ENCODE assay signal across 9 mouse cellular contexts in genomic region chr2:162998528-162999230, GRCm38 (mm10). TPM values are rescaled to one million over a fixed set of nuclear protein-coding genes. Genes with fewer than 3 reads are reported as not detected.
DNase-seq lines count a peak whose midpoint lies in the region; ATAC-seq and TF ChIP-seq lines count a peak whose summit lies in the region.
"Had no signal": no experiment of that assay in that cellular context is flagged by ENCODE, and none has a peak within 500 bp of the region (broad histone marks: within the 10 kb centered on the region; RNA-seq: fewer than 3 reads in every experiment).

No protein-coding gene starts in this region.

- H3K9me3 ChIP-seq in embryonic facial prominence, embryonic 10.5 days = no peaks in the 10 kb centered on the region
- H3K9me3 ChIP-seq in heart, embryonic 11.5 days (replicated peaks; ENCODE audit: control insufficient read depth, low read length) = no peaks in the 10 kb centered on the region
- H3K9me3 ChIP-seq in kidney, embryonic 14.5 days (ENCODE audit: control insufficient read depth, low read length) = no peaks in the 10 kb centered on the region
- no peaks in the 10 kb centered on the region for H3K9me3 ChIP-seq in liver, embryonic 12.5 days (replicated peaks)
- H3K9me3 ChIP-seq in stomach, postnatal 0 days (ENCODE audit: control insufficient read depth, low read length) = no peaks in the 10 kb centered on the region

- no peak for TF ChIP-seq EP300 in stomach, postnatal 0 days (optimal IDR thresholded peaks at IDR 0.05)

- peak; percentile 57 for ATAC-seq in heart, embryonic 11.5 days (replicated peaks; ENCODE audit: insufficient number of reproducible peaks, low FRiP score, low TSS enrichment)
- peak; percentile 76 for ATAC-seq in kidney, embryonic 14.5 days (ENCODE audit: low FRiP score, low TSS enrichment)
- peak; percentile 67 for ATAC-seq in liver, embryonic 12.5 days
- ATAC-seq in stomach, postnatal 0 days (ENCODE audit: low FRiP score, low TSS enrichment) = 0 out of 2 replicates have a peak, but pooled peaks have one; percentile 33

- H3K4me1 ChIP-seq in embryonic facial prominence, embryonic 10.5 days = peaks cover 7% of the 10 kb centered on the region
- no peaks in the 10 kb centered on the region for H3K4me1 ChIP-seq in heart, embryonic 11.5 days (ENCODE audit: control insufficient read depth, insufficient read depth, low read length)
- no peaks in the 10 kb centered on the region for H3K4me1 ChIP-seq in kidney, embryonic 14.5 days (ENCODE audit: control insufficient read depth, insufficient read depth, low read length)
- H3K4me1 ChIP-seq in liver, embryonic 12.5 days = peaks cover 15% of the 10 kb centered on the region
- H3K4me1 ChIP-seq in stomach, postnatal 0 days (replicated peaks; ENCODE audit: control insufficient read depth, insufficient read depth) = no peaks in the 10 kb centered on the region

- H3K36me3 ChIP-seq in embryonic facial prominence, embryonic 10.5 days (replicated peaks) = no peaks in the 10 kb centered on the region
- H3K36me3 ChIP-seq in heart, embryonic 11.5 days (ENCODE audit: control insufficient read depth, insufficient read depth, low read length) = no peaks in the 10 kb centered on the region
- H3K36me3 ChIP-seq in kidney, embryonic 14.5 days (ENCODE audit: control insufficient read depth, insufficient read depth, low read length) = no peaks in the 10 kb centered on the region
- 0 out of 2 replicates have a peak, but pooled peaks cover 2% of the 10 kb centered on the region for H3K36me3 ChIP-seq in liver, embryonic 12.5 days
- H3K36me3 ChIP-seq in stomach, postnatal 0 days (ENCODE audit: control insufficient read depth, insufficient read depth, low read length) = no peaks in the 10 kb centered on the region

- TF ChIP-seq CTCF in stomach, postnatal 0 days (IDR thresholded peaks at IDR 0.05; ENCODE audit: low read depth) = peak; percentile 88

- peak overlapping the region; percentile 55 for H3K4me2 ChIP-seq in heart, embryonic 11.5 days
- peak overlapping the region; percentile 32 for H3K4me2 ChIP-seq in kidney, embryonic 14.5 days (replicated peaks; ENCODE audit: low read depth, low read length)
- H3K4me2 ChIP-seq in liver, embryonic 12.5 days = peak overlapping the region; percentile 38
- peak overlapping the region; percentile 35 for H3K4me2 ChIP-seq in stomach, postnatal 0 days (replicated peaks; ENCODE audit: low read depth)

- H3K27me3 ChIP-seq in embryonic facial prominence, embryonic 10.5 days (replicated peaks; ENCODE audit: low read depth, poor library complexity, severe bottlenecking) = peaks cover 10% of the 10 kb centered on the region; the same call in 1 of the 2 replicates
- H3K27me3 ChIP-seq in heart, embryonic 11.5 days (ENCODE audit: control insufficient read depth, insufficient read depth, low read length) = no peaks in the 10 kb centered on the region; the same call in 1 of the 2 replicates
- no peaks in the 10 kb centered on the region for H3K27me3 ChIP-seq in kidney, embryonic 14.5 days (ENCODE audit: control insufficient read depth, insufficient read depth, low read length)
- H3K27me3 ChIP-seq in liver, embryonic 12.5 days (replicated peaks) = peaks cover 11% of the 10 kb centered on the region; the same call in 1 of the 2 replicates
- H3K27me3 ChIP-seq in stomach, postnatal 0 days (ENCODE audit: control insufficient read depth, insufficient read depth, low read length) = no peaks in the 10 kb centered on the region

- H3K4me3 ChIP-seq in embryonic facial prominence, embryonic 10.5 days = peak overlapping the region; percentile 46
- H3K4me3 ChIP-seq in heart, embryonic 11.5 days (ENCODE audit: low read depth, low read length) = peak overlapping the region; percentile 20; the same call in 1 of the 2 replicates
- no peak overlapping the region for H3K4me3 ChIP-seq in kidney, embryonic 14.5 days (ENCODE audit: low read length)
- no peak overlapping the region for H3K4me3 ChIP-seq in liver, embryonic 12.5 days
- H3K4me3 ChIP-seq in stomach, postnatal 0 days (ENCODE audit: low read depth, low read length) = no peak overlapping the region

- no peak overlapping the region for H3K27ac ChIP-seq in embryonic facial prominence, embryonic 10.5 days (replicated peaks)
- no peak overlapping the region for H3K27ac ChIP-seq in heart, embryonic 11.5 days (ENCODE audit: low read depth, low read length)
- no peak overlapping the region for H3K27ac ChIP-seq in kidney, embryonic 14.5 days (ENCODE audit: low read depth, low read length)
- H3K27ac ChIP-seq in liver, embryonic 12.5 days = no peak overlapping the region
- H3K27ac ChIP-seq in stomach, postnatal 0 days (replicated peaks) = no peak overlapping the region

- DNase-seq in CD8-positive naive resting alpha-beta T cell, adult 2 months (ENCODE audit: low read depth in 2 of 2, low spot score in 2 of 2) = peak; percentile 33 to 55
- DNase-seq in adrenal gland, postnatal 14 days = peak; percentile 83
- DNase-seq in embryonic facial prominence, embryonic 10.5 days (ENCODE audit: low spot score) = peak; percentile 69
- peak; percentile 75 for DNase-seq in naive thymus-derived CD4-positive, alpha-beta T cell, adult 2 months (ENCODE audit: low read depth)
- peak; percentile 57 for DNase-seq in stomach, postnatal 0 days (ENCODE audit: low spot score)

- H3K9ac ChIP-seq in heart, embryonic 11.5 days (ENCODE audit: low read depth, low read length) = no peak overlapping the region
- H3K9ac ChIP-seq in kidney, embryonic 14.5 days (ENCODE audit: low read depth, low read length) = no peak overlapping the region
- H3K9ac ChIP-seq in liver, embryonic 12.5 days = no peak overlapping the region
- H3K9ac ChIP-seq in stomach, postnatal 0 days (ENCODE audit: low read length) = no peak overlapping the region

- WGBS in embryonic facial prominence, embryonic 10.5 days = 28% methylated on average over 18 of the region's 18 CpGs
- 15% methylated on average over 18 of the region's 18 CpGs for whole genome bisulfite sequencing in heart, embryonic 11.5 days (ENCODE audit: insufficient replicate concordance)
- 35% methylated on average over 18 of the region's 18 CpGs for WGBS in kidney, embryonic 14.5 days
- 20% methylated on average over 18 of the region's 18 CpGs for WGBS in liver, embryonic 12.5 days (ENCODE audit: insufficient replicate concordance)
- 22% methylated on average over 18 of the region's 18 CpGs for WGBS in stomach, postnatal 0 days

RNA-seq across cellular contexts. Expression of gene Sgk2, which starts 11.5 kb away (rescaled TPM):
- 1.6 and 2.3 TPM in 2 replicates for total RNA-seq in adrenal gland, postnatal 14 days (2021)
- not detected in 2 replicates for polyA plus RNA-seq in embryonic facial prominence, embryonic 10.5 days (2016; fragmentation: Nextera tagmentation; extraction: Ambion mirVana)
- polyA plus RNA-seq in heart, embryonic 11.5 days (2014; fragmentation: Nextera tagmentation; extraction: Ambion mirVana) = not detected in 2 replicates
- 0.97 and 2.5 TPM in 2 replicates for polyA plus RNA-seq in kidney, embryonic 14.5 days (2014; fragmentation: Nextera tagmentation; extraction: Ambion mirVana)
- 2.7 and 3.0 TPM in 2 replicates for polyA plus RNA-seq in liver, embryonic 12.5 days (2016; fragmentation: Nextera tagmentation; extraction: Ambion mirVana)
- 2.6 and 3.3 TPM in 2 replicates for polyA plus RNA-seq in stomach, postnatal 0 days (2015; fragmentation: Nextera tagmentation; extraction: Ambion mirVana)
- total RNA-seq: gastrocnemius, postnatal 4 days had no signal

RNA-seq across cellular contexts. Expression of gene Ift52, which starts 18.5 kb away (rescaled TPM):
- total RNA-seq in adrenal gland, postnatal 14 days (2021) = 38.7 and 42.9 TPM in 2 replicates
- 50.5 and 51.9 TPM in 2 replicates for polyA plus RNA-seq in embryonic facial prominence, embryonic 10.5 days (2016; fragmentation: Nextera tagmentation; extraction: Ambion mirVana)
- polyA plus RNA-seq in heart, embryonic 11.5 days (2014; fragmentation: Nextera tagmentation; extraction: Ambion mirVana) = 39.8 and 44.1 TPM in 2 replicates
- polyA plus RNA-seq in kidney, embryonic 14.5 days (2014; fragmentation: Nextera tagmentation; extraction: Ambion mirVana) = 43.4 and 56.0 TPM in 2 replicates
- polyA plus RNA-seq in liver, embryonic 12.5 days (2016; fragmentation: Nextera tagmentation; extraction: Ambion mirVana) = 24.4 and 25.9 TPM in 2 replicates
- 32.3 and 34.3 TPM in 2 replicates for polyA plus RNA-seq in stomach, postnatal 0 days (2015; fragmentation: Nextera tagmentation; extraction: Ambion mirVana)

RNA-seq across cellular contexts. Expression of gene L3mbtl1, which starts 55.4 kb away (rescaled TPM):
- total RNA-seq in adrenal gland, postnatal 14 days (2021) = 0.34 and 0.74 TPM in 2 replicates
- polyA plus RNA-seq in embryonic facial prominence, embryonic 10.5 days (2016; fragmentation: Nextera tagmentation; extraction: Ambion mirVana) = 0.06 and 0.19 TPM in 2 replicates
- polyA plus RNA-seq in heart, embryonic 11.5 days (2014; fragmentation: Nextera tagmentation; extraction: Ambion mirVana) = not detected in 2 replicates
- polyA plus RNA-seq in kidney, embryonic 14.5 days (2014; fragmentation: Nextera tagmentation; extraction: Ambion mirVana) = 0.07 TPM in 1 of 2 replicates, not detected in the other
- polyA plus RNA-seq in liver, embryonic 12.5 days (2016; fragmentation: Nextera tagmentation; extraction: Ambion mirVana) = 0.06 and 0.08 TPM in 2 replicates
- 0.02 and 0.24 TPM in 2 replicates for polyA plus RNA-seq in stomach, postnatal 0 days (2015; fragmentation: Nextera tagmentation; extraction: Ambion mirVana)

RNA-seq across cellular contexts. Expression of gene Mybl2, which starts 55.8 kb away (rescaled TPM):
- 6.2 and 6.8 TPM in 2 replicates for total RNA-seq in adrenal gland, postnatal 14 days (2021)
- 49.8 and 54.4 TPM in 2 replicates for polyA plus RNA-seq in embryonic facial prominence, embryonic 10.5 days (2016; fragmentation: Nextera tagmentation; extraction: Ambion mirVana)
- polyA plus RNA-seq in heart, embryonic 11.5 days (2014; fragmentation: Nextera tagmentation; extraction: Ambion mirVana) = 17.6 and 18.3 TPM in 2 replicates
- 15.2 and 25.9 TPM in 2 replicates for polyA plus RNA-seq in kidney, embryonic 14.5 days (2014; fragmentation: Nextera tagmentation; extraction: Ambion mirVana)
- 71.7 and 72.8 TPM in 2 replicates for polyA plus RNA-seq in liver, embryonic 12.5 days (2016; fragmentation: Nextera tagmentation; extraction: Ambion mirVana)
- 5.3 and 5.4 TPM in 2 replicates for polyA plus RNA-seq in stomach, postnatal 0 days (2015; fragmentation: Nextera tagmentation; extraction: Ambion mirVana)

Comparison
In these comparisons a context has a peak if more than half of its experiments do, and no peak if none do; other contexts are left out.
1. H3K4me3 ChIP-seq: peak in embryonic facial prominence, embryonic 10.5 days (single experiment) and heart, embryonic 11.5 days (single experiment); none in kidney, embryonic 14.5 days (single experiment), liver, embryonic 12.5 days (single experiment) and stomach, postnatal 0 days (single experiment).
2. Peak in every context shown above with its lines, with median percentiles within 50 percentile points of each other: DNase-seq, ATAC-seq and H3K4me2 ChIP-seq.